Mouse (Mus musculus) ES-Bruce4 (cell line): Measurements from ENCODE around the gene Ifih1.

Experiments used
- CTCF ChIP-seq: IDR thresholded peaks from one replicate; pipeline ENCODE4 v1.8.1; 2011; ENCODE audit warnings: low read depth, low read length
- EP300 ChIP-seq: IDR thresholded peaks from 2 replicates; pipeline ENCODE4 v1.6.1; 2011; ENCODE audit warnings: low read depth, low read length; ENCODE audit not compliant: insufficient read depth
- POLR2A ChIP-seq: IDR thresholded peaks from one replicate; pipeline ENCODE4 v1.8.1; 2011; ENCODE audit warnings: low read length; ENCODE audit not compliant: insufficient read depth

DNA sequence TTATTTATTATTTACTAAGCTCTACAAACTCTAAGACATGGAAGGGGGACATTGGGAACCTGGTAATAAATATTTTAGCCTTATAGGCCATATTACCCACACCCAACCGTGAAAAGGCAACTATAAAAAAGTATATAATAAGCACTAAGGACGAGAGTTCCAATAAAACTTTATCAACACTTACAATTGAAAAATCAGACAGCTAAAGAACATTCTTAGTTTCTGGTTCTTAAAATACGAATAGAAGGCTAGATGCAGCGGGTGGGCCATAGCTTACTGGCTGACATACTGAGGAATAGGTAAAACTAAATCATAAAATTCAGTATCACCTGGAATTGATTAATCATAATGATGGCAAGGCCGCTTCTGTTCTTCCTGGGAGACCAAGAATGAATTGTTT is 1.2 kb downstream of the Ifih1 start:
- no peak for TF ChIP-seq CTCF
- no peak for TF ChIP-seq POLR2A
- no peak for TF ChIP-seq EP300
